Mouse (Mus musculus) myocyte (in vitro differentiated cells): ENCODE results near the gene 9130213A22Rik.

ENCODE experiments used
- MAX ChIP-seq: IDR thresholded peaks from one replicate; pipeline ENCODE4 v1.6.1; 2011; ENCODE audit warnings: low read depth, mild to moderate bottlenecking, control low read depth
- POLR2A ChIP-seq: IDR thresholded peaks from one replicate; pipeline ENCODE4 v1.6.1; 2011; ENCODE audit warnings: low read depth, mild to moderate bottlenecking, control low read depth, moderate library complexity; ENCODE audit not compliant: insufficient read length

GRCm38 (mm10) chr11:69094697-69095429, 27.5 kb downstream of the 9130213A22Rik start, which contains the start of gene Per1:
- TF ChIP-seq MAX (peak; percentile 98), POLR2A (peak; percentile 63)
